Mouse (Mus musculus): Measurements from ENCODE around the gene Fcgr4.
A peak's percentile ranks its signal among the peaks of the same experiment; 100 is the strongest.
"Not testable (repeated sequence)": the region's sequence is repeated elsewhere in the genome, so short reads cannot be mapped to it uniquely, and the experiment has no call there.

The Fcgr4 gene

DNA sequence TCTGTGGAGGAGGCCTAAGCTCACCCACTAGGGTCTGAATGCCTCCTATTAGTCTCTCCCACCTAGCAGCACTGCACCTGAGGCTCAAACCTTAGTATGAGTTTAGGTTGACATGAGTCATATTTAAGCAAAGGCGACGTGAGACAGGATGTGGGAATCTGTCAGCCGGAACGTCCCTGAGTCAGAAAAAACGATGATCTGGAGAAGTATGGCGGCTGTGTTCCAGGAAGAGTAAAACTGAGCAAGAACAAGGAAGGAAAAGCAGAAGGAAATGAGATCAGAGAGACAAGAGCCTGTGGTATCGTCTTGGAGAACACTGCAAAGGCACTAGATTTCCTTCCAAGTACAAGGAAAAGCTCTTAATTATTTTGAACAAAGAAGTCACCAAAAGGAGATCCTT lies 32.1 kb downstream of the Fcgr4 start:
- no peak for DNase-seq (ENCODE audit: low read depth, low spot score)

DNA sequence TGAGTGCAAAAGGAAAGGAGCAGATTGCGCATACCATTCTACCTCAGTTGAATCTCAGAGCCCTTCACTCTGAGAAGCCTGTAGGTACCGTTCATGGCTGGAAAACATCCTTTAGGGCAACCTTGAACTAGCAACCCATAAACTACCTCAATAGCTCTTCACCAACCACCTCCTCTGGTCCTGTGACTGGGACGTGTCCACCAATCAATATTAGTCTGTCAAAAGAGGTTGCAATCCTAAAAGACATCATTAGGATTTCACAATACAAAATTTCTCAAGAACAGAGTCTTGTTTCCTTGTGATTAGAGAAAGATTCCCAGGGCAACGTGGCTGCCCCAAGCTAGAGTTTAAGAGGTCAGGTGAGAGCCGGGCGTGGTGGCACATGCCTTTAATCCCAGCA lies 34.6 kb downstream of the Fcgr4 start:
- DNase-seq (ENCODE audit: low read depth, low spot score), result no peak

DNA sequence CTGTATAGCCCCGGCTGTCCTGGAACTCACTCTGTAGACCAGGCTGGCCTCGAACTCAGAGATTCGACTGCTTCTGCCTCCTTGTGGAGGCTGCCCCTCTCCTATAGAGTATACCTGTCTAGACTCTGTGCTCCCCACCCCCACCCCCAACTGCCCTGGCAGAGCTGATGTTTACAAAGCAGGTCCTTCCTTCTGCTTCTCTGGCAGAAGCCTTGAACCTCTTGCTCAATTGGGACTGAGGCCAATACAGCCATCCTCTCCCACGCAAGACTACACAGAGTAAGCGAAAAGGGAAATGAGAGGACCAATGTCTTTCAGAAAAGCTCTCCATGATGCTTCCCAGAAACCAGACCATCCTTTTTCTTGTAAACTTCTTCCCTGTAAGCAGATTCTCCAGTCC lies 38.5 kb downstream of the Fcgr4 start:
- no peak for DNase-seq (ENCODE audit: low read depth, low spot score)

DNA sequence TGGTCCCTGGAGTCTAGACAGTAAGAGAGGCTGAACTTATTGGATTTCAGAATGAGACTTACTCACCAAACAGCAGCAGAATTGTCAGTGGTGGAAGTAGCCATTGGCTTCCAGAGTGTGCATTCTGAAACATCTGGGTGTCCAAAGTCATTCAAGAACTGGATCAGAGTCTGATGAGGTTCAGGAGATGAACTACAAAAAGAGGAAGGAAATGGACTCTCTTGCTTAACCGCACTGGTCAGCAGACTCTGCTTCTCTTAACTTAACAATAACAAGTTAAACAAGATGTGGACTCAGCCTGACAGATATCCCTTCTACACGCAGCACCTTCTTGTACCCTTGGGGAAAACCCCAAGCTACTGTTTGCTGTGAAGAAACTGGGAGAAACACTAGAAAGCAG lies 40.5 kb downstream of the Fcgr4 start:
- no peak for DNase-seq (ENCODE audit: low read depth, low spot score)

DNA sequence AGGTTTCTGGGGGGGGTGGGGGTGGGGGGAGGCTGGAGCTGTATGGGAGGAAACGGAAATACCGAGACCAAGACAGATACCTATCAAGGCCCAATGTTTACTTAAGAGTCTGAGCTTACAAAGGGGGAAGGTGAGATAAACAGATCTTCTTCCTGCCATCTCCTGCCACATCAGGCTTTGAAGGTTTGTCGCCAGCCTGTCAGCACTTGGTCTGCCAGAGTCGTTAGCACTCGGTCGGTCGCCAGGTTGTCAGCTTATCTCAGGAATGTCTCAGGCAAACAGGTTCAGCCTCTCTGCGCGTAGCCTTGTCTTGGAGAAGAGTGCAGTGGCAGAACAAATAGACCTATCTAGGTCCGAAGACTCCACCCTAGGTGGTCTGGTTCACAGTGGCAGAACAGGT lies 41.7 kb downstream of the Fcgr4 start:
- peak; percentile 66 for DNase-seq (ENCODE audit: low read depth, low spot score)

DNA sequence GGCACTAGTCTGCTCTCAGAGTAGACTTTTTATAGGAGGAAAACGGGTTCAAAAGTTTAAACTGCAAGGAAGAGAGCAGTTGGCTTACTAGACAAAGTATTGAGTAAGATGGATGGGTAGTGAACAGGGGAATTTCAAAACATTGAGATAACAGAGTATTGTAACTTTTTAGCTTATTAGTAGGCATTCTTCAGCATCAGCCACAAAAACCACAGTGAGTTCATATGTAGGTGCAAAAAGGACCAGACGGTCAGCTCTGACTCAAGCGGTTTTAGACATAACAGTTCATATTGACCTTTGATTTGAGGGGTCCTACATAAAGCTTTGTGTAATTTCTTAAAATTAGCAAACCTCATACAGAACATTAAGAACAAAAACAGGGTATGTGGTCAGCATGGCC lies 42.8 kb downstream of the Fcgr4 start:
- no peak for DNase-seq (ENCODE audit: low read depth, low spot score)

DNA sequence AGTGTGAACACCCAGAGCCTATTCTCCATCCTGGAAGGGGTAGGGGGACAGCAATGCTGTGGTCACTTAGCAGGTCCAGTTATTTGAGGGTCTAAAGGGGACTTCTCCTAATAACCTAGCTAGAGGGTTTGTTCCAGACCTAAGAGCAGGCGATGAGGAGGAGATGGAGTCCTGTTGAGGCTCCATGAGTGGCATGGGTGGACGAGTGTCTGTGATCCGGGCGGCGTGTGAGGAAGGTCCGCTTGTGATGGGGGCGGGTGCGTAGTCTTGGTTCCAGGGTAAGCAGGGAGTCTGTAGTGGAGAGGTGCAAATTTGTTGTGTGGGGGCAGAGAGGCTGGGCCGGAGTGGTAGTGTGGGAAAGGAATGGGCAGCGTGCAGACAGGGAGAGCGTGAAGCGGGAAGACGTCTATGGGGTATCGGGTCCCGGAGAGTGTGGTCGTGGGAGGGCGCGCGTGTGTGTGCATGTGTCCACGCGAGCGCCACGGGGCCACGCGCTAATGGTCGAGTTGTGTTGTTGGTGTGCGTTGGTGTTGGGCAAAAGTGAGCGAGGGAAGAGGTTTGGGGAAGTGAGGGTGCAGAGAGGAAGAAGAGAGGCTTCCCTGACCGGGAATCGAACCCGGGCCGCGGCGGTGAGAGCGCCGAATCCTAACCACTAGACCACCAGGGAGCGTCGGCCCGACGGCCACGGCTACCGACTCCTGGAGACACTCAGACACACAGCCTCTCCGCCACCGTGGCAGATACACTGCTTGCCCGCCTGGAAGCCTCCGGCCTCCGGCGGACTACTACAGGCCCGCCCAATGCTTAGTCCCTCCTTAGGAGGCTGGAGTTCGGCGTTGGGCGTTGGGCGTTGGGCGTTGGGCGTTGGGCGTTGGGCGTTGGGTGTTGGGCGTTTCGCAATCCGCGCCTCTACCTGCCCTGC lies 45.1 kb downstream of the Fcgr4 start:
- DNase-seq (ENCODE audit: low read depth, low spot score), result not testable (repeated sequence)

DNA sequence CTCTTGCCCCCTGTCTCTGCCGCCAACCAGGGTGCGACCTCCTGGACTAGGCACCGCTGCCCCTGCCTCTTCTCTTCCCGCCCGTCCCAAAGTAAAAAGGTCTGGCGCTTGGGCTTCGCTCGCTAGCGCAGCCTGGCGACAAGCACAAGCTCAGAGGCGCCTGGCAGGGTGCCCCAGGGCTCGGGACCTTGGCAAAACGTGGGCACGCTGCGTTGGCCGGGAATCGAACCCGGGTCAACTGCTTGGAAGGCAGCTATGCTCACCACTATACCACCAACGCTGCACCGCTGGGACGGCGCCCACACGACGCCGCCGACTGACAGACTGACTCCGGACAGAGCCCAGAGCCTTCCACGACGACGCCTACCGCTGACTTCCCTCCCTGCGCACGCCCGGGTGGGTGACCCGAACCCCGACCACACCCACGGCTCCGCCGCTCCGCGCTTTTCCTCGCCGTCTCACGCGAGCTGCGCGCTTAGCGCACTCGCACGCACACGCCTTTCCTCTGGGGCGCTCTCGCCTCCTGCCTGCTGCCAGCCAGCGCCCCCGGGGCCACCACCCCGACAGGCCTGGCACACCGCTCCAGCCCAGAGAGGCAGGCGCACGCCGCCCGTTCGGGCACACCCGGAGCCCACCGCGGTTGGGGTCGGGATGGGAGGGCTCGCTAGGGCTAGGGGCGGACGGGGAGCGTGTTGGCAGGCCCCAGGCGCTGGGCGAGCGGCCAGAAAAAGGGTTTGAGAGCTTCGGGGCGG lies 45.9 kb downstream of the Fcgr4 start, which contains the start of gene Fcgr3:
TSS of gene Fcgr3 (minus strand) at position 445 of the 752 bp plus-strand sequence.
- DNase-seq (ENCODE audit: low read depth, low spot score), result peak; percentile 63

DNA sequence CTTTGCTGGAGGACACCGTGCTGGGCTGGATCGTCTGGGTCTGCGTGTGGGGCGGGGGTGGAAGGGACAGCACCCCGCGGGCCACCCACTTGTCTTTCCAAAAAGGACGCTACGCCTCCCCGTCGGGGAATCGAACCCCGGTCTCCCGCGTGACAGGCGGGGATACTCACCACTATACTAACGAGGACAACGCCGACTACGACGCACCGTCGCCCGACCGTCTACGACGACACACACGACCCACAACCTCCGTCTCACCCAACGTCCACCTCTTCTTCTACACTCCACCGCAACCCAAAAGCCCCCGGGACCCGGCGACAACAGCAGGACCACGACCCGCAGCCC lies 46.5 kb downstream of the Fcgr4 start:
- DNase-seq (ENCODE audit: low read depth, low spot score), result not testable (repeated sequence)

DNA sequence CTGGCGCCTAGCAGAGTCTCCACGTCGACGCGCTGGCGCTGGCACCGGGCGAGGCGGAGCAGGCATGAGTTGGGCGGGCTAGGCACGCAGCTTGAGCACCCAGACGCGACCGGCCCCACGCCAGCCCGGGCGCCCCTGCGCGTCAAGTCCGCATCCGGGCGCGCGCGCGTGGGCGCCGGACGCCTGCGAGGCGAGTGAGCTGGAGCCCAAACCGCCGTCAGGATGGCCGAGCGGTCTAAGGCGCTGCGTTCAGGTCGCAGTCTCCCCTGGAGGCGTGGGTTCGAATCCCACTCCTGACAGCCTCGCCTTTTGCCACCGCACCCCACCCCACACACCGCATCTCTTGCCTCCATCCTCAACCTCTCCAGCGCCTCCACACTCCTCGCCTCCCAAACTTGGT lies 47.0 kb downstream of the Fcgr4 start:
- DNase-seq (ENCODE audit: low read depth, low spot score), result not testable (repeated sequence)

DNA sequence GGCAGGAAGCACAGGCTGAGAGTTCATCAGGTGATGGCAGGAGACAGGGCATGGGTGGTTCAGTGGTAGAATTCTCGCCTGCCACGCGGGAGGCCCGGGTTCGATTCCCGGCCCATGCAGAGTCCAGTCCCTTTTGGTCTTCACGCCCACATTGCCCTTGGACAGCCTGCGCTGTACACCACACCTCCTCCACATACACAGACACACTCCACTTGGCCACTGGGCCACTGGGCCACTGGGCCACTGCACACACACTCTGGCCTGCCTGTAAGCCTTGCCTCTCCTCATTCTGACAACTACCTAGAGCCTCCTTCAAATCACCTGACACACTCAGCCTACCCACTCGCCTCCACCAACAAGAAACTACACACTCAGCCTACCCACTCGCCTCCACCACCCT lies 47.9 kb downstream of the Fcgr4 start:
- DNase-seq (ENCODE audit: low read depth, low spot score), result not testable (repeated sequence)

DNA sequence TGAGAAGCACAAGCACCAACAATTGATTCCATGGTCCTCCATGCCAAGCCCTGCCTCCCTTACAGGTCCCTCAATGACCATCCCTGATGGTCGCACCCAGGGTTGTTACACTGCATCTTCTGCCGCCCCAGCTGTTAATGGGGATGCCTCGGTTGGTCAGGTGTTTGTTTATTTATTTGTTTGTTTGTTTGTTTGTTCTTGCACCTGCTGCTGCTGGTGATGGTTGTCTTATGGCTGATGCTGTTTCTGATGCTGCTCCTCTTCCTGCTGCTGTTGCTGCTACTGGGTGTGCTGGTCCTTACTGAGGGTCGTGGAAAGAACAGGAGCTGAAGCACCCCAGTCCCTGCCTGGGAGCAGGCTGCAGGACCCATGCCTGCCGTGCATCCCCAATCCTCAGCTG lies 49.2 kb downstream of the Fcgr4 start:
- not testable (repeated sequence) for DNase-seq (ENCODE audit: low read depth, low spot score)

DNA sequence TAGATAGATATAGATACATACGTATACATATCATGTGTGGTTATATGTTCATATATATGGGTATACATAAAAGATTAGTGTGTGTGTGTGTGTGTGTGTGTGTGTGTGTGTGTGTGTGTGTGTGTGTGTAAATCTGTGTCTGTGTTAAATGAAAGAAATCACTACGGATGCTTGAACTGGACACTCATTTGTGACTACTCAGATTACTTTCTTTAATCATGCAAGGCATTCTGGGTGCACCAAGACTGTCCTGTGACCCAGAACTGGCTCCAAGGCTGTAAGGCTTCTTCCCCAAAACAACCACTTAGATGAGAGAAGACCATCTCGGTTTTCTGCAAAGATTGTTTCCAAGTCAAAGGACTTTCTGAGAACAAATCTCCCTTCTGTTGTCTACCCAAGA lies 50.8 kb downstream of the Fcgr4 start:
- peak; percentile 28 for DNase-seq (ENCODE audit: low read depth, low spot score)

DNA sequence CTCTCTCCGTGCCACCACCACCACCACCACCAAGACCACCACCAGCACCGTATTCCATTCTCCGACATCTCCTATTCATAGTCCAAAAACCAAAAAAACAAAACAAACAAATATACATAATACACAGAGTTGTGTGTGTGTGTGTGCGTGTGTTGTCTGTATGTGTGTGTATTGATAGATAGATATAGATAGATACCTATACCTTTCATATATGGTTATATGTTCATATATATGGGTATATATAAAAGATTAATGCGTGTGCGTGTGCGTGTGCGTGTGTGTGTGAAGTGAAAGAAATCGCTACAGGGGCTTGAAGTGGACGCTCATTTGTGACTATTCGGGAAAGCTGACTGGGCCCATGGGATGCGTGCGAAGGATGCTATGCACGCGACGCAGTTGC lies 52.2 kb downstream of the Fcgr4 start:
- not testable (repeated sequence) for DNase-seq (ENCODE audit: low read depth, low spot score)

DNA sequence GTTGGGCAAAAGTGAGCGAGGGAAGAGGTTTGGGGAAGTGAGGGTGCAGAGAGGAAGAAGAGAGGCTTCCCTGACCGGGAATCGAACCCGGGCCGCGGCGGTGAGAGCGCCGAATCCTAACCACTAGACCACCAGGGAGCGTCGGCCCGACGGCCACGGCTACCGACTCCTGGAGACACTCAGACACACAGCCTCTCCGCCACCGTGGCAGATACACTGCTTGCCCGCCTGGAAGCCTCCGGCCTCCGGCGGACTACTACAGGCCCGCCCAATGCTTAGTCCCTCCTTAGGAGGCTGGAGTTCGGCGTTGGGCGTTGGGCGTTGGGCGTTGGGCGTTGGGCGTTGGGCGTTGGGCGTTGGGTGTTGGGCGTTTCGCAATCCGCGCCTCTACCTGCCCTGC lies 53.0 kb downstream of the Fcgr4 start:
- DNase-seq (ENCODE audit: low read depth, low spot score), result not testable (repeated sequence)

DNA sequence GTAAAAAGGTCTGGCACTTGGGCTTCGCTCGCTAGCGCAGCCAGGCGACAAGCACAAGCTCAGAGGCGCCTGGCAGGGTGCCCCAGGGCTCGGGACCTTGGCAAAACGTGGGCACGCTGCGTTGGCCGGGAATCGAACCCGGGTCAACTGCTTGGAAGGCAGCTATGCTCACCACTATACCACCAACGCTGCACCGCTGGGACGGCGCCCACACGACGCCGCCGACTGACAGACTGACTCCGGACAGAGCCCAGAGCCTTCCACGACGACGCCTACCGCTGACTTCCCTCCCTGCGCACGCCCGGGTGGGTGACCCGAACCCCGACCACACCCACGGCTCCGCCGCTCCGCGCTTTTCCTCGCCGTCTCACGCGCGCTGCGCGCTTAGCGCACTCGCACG lies 53.5 kb downstream of the Fcgr4 start:
- DNase-seq (ENCODE audit: low read depth, low spot score), result not testable (repeated sequence)

DNA sequence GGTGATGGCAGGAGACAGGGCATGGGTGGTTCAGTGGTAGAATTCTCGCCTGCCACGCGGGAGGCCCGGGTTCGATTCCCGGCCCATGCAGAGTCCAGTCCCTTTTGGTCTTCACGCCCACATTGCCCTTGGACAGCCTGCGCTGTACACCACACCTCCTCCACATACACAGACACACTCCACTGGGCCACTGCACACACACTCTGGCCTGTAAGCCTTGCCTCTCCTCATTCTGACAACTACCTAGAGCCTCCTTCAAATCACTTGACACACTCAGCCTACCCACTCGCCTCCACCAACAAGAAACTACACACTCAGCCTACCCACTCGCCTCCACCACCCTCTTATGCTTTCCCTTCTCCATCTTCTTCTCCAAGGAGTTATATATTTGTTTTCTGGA lies 55.6 kb downstream of the Fcgr4 start:
- not testable (repeated sequence) for DNase-seq (ENCODE audit: low read depth, low spot score)

DNA sequence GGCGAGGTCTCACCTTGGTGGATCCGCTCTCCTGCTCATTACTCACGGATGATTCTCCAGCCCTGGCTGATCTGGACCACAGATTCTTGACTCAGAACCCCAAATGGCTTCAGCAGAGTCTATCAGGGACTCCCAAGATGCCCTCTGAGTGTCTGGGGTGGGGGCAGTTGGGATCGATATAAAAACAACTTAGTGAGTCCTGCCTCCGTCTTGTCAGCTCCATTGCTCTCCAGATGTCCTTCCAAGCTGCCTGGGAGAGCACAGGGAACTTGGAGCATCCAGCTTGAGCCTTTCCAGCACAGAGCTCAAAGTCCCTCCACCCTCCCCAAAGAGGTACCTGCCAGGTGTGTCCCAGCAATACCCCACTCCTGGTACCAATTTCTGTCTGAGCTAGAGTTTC lies 57.5 kb downstream of the Fcgr4 start:
- DNase-seq (ENCODE audit: low read depth, low spot score), result not testable (repeated sequence)

DNA sequence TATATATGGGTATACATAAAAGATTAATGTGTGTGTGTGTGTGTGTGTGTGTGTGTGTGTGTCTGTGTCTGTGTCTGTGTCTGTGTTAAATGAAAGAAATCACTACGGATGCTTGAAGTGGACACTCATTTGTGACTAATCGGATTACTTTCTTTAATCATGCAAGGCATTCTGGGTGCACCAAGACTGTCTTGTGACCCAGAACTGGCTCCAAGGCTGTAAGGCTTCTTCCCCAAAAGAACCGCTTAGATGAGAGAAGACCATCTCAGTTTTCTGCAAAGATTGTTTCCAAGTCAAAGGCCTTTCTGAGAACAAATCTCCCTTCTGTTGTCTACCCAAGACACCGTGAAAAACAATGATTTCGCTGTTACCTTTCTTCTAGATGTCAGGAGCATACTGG lies 58.5 kb downstream of the Fcgr4 start:
- DNase-seq (ENCODE audit: low read depth, low spot score), result not testable (repeated sequence)

DNA sequence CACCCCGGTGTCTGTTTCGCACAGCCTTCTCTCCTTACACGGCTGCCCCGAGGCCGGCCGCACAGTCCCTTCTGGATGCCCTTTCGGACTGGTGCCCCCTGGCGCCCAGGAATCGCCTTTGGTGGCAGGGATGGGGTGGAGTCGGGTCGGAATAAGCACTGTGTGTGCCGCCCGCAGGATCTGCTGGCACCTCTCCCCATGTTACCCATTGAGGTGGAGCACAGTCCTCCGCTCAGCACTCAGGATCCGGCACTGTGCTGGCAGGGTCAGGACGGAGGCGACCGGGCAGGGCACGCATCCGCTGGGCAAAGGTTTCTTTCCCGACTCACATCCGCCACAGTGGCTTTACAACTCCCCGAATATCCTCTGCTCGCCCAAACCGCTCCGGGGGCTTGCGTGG lies 59.2 kb downstream of the Fcgr4 start:
- DNase-seq (ENCODE audit: low read depth, low spot score), result not testable (repeated sequence)

DNA sequence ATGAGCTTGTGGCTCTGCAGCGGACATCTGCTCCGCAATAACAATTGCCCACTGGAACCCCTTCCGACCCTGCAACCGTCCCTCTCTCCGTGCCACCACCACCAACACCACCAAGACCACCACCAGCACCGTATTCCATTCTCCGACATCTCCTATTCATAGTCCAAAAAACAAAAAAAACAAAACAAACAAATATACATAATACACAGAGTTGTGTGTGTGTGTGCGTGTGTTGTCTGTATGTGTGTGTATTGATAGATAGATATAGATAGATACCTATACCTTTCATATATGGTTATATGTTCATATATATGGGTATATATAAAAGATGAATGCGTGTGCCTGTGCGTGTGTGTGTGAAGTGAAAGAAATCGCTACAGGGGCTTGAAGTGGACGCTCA lies 59.7 kb downstream of the Fcgr4 start:
- not testable (repeated sequence) for DNase-seq (ENCODE audit: low read depth, low spot score)

DNA sequence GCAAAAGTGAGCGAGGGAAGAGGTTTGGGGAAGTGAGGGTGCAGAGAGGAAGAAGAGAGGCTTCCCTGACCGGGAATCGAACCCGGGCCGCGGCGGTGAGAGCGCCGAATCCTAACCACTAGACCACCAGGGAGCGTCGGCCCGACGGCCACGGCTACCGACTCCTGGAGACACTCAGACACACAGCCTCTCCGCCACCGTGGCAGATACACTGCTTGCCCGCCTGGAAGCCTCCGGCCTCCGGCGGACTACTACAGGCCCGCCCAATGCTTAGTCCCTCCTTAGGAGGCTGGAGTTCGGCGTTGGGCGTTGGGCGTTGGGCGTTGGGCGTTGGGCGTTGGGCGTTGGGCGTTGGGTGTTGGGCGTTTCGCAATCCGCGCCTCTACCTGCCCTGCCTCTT lies 60.6 kb downstream of the Fcgr4 start:
- DNase-seq (ENCODE audit: low read depth, low spot score), result not testable (repeated sequence)
